Mouse (Mus musculus): Measurements from ENCODE around the gene Gstt1. TPM values are rescaled to one million over a fixed set of nuclear protein-coding genes. Genes with fewer than 3 reads are reported as not detected.

Gstt1 gene
- total and polyA plus RNA-seq, 3 experiments: 1.3 to 3.8 TPM; not detected in 1

GRCm38 (mm10) chr10:75776562-75776961 lies 21.8 kb downstream of the Gstt1 start:
- no peak for TF ChIP-seq TBP (IDR thresholded peaks at IDR 0.05; ENCODE audit: low read depth, low read length)
- TF ChIP-seq EP300 (IDR thresholded peaks at IDR 0.05; ENCODE audit: low read depth in 1 of 2, low read length in 2 of 2): no peak
- TF ChIP-seq RAD21 (IDR thresholded peaks at IDR 0.05; ENCODE audit: low read depth, low read length): no peak
- no peak for TF ChIP-seq POLR2AphosphoS5 (IDR thresholded peaks at IDR 0.05; ENCODE audit: borderline replicate concordance, low read depth, low read length)
- TF ChIP-seq ZNF384 (IDR thresholded peaks at IDR 0.05; ENCODE audit: low read depth, low read length): no peak
- TF ChIP-seq MAX (IDR thresholded peaks at IDR 0.05; ENCODE audit: low read length): no peak
- TF ChIP-seq ZKSCAN1 (IDR thresholded peaks at IDR 0.05; ENCODE audit: low read depth, low read length): no peak
- no peak for TF ChIP-seq TCF12 (IDR thresholded peaks at IDR 0.05; ENCODE audit: low read depth, low read length)
- no peak for TF ChIP-seq NELFE (IDR thresholded peaks at IDR 0.05; ENCODE audit: low read depth, low read length)
- no peak for TF ChIP-seq KAT2A (conservative IDR thresholded peaks at IDR 0.05; ENCODE audit: low read depth, low read length)
- no peak for TF ChIP-seq MXI1 (IDR thresholded peaks at IDR 0.05; ENCODE audit: low read depth, low read length)
- TF ChIP-seq CTCF (IDR thresholded peaks at IDR 0.05 in 2 of 3, conservative IDR thresholded peaks at IDR 0.05 in 1 of 3; ENCODE audit: control insufficient read depth in 1 of 3, insufficient read depth in 1 of 3, low read depth in 2 of 3, low read length in 3 of 3, poor library complexity in 1 of 3, severe bottlenecking in 1 of 3): no peak
- no peak for TF ChIP-seq POLR2A (IDR thresholded peaks at IDR 0.05; ENCODE audit: control insufficient read depth in 1 of 2, insufficient read depth in 1 of 2, low read depth in 1 of 2, low read length in 2 of 2, poor library complexity in 1 of 2)
- no peak for TF ChIP-seq CHD2 (IDR thresholded peaks at IDR 0.05; ENCODE audit: low read length)
- no peak for TF ChIP-seq ELF1 (IDR thresholded peaks at IDR 0.05; ENCODE audit: low read depth, low read length)
- no peak for TF ChIP-seq NRF1 (IDR thresholded peaks at IDR 0.05; ENCODE audit: insufficient read depth, low read depth, low read length, poor library complexity, severe bottlenecking)
- no peak for TF ChIP-seq USF2 (IDR thresholded peaks at IDR 0.05; ENCODE audit: borderline replicate concordance in 1 of 2, insufficient read depth in 1 of 2, low read depth in 1 of 2, low read length in 2 of 2)
- Histone ChIP-seq H3K79me2 (ENCODE audit: control insufficient read depth, insufficient read depth, low read length, poor library complexity) (peaks cover 2% of the 10 kb centered on the region; the same call in 1 of the 2 replicates), H3K9ac (ENCODE audit: control insufficient read depth, low read depth, low read length, poor library complexity, severe bottlenecking) (no peak overlapping the region), H3K4me1 (ENCODE audit: control insufficient read depth in 1 of 2, insufficient read depth in 2 of 2, low read length in 2 of 2) (peaks cover 0 to 16% of the 10 kb centered on the region in 2 experiments; a peak in 3 of 4 replicates), H3K9me3 (replicated peaks; ENCODE audit: insufficient read depth, low read length) (no peaks in the 10 kb centered on the region), H3K27ac (ENCODE audit: control insufficient read depth, low read depth, low read length) (no peak overlapping the region), H3K36me3 (ENCODE audit: control insufficient read depth in 1 of 2, insufficient read depth in 2 of 2, low read length in 2 of 2) (peaks cover 0 to 9% of the 10 kb centered on the region in 2 experiments; a peak in 2 of 4 replicates), H3K4me3 (ENCODE audit: control insufficient read depth in 1 of 2, insufficient read depth in 1 of 2, low read depth in 2 of 2, low read length in 2 of 2) (no peak overlapping the region), H3K27me3 (ENCODE audit: control insufficient read depth in 1 of 2, insufficient read depth in 2 of 2, low read length in 2 of 2) (no peaks in the 10 kb centered on the region)
- DNase-seq (ENCODE audit: low read depth, low spot score): no peak

- Histone ChIP-seq H3K79me2 (ENCODE audit: control insufficient read depth, insufficient read depth, low read length, poor library complexity) (peaks cover 2% of the 10 kb centered on the region; the same call in 1 of the 2 replicates), H3K9me3 (replicated peaks; ENCODE audit: insufficient read depth, low read length) (no peaks in the 10 kb centered on the region), H3K36me3 (ENCODE audit: control insufficient read depth in 1 of 2, insufficient read depth in 2 of 2, low read length in 2 of 2) (peaks cover 0 to 5% of the 10 kb centered on the region in 2 experiments; a peak in 2 of 4 replicates), H3K27ac (ENCODE audit: control insufficient read depth, low read depth, low read length) (no peak overlapping the region), H3K27me3 (ENCODE audit: control insufficient read depth in 1 of 2, insufficient read depth in 2 of 2, low read length in 2 of 2) (no peaks in the 10 kb centered on the region), H3K9ac (ENCODE audit: control insufficient read depth, low read depth, low read length, poor library complexity, severe bottlenecking) (no peak overlapping the region), H3K4me3 (ENCODE audit: control insufficient read depth in 1 of 2, insufficient read depth in 1 of 2, low read depth in 2 of 2, low read length in 2 of 2) (no peak overlapping the region), H3K4me1 (ENCODE audit: control insufficient read depth in 1 of 2, insufficient read depth in 2 of 2, low read length in 2 of 2) (peaks cover 0 to 6% of the 10 kb centered on the region in 2 experiments; a peak in 2 of 4 replicates)
- TF ChIP-seq MYC (IDR thresholded peaks at IDR 0.05; ENCODE audit: low read depth, low read length) (no peak), SIN3A (IDR thresholded peaks at IDR 0.05; ENCODE audit: low read length) (no peak), NRF1 (IDR thresholded peaks at IDR 0.05; ENCODE audit: insufficient read depth, low read depth, low read length, poor library complexity, severe bottlenecking) (no peak), KAT2A (conservative IDR thresholded peaks at IDR 0.05; ENCODE audit: low read depth, low read length) (no peak), ZC3H11A (IDR thresholded peaks at IDR 0.05; ENCODE audit: low read depth, low read length) (no peak), RAD21 (IDR thresholded peaks at IDR 0.05; ENCODE audit: low read depth, low read length) (no peak), UBTF (IDR thresholded peaks at IDR 0.05; ENCODE audit: borderline replicate concordance, insufficient read depth, low read depth, low read length) (no peak)
- DNase-seq (ENCODE audit: low read depth, low spot score): no peak
These were observed 23.8 kb downstream of the Gstt1 start for GRCm38 (mm10) chr10:75774587-75774986.

All from MEL (cell line).